Mouse (Mus musculus): ENCODE data around the gene Cpne4. TPM values are rescaled to one million over a fixed set of nuclear protein-coding genes. Genes with fewer than 3 reads are reported as not detected.

Cpne4 gene
- polyA plus RNA-seq, 1 experiment from 2014 or later, result 2.0 TPM

DNA sequence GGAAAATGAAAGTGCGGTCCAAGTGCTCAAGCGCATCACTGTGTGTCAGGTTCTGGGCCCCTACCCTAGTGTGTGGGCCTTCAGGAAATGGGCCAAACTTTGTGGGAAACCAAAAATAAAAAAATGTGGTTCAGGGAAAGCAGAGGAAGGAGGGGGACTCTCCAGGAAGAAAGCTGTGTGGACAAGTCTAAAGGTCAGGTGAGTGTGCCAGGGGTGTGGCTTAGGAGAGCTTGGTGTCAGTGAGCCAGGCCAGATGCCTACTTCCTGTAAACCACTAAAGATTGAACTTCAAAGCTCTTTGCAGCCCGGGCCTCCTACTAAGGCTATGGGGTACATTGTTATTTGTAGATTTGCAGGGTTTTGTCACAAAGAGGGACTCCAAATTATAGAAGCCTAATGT is 327.1 kb downstream of the Cpne4 start:
- Histone ChIP-seq H3K4me1 (ENCODE audit: control insufficient read depth, insufficient read depth, low read length) (no peaks in the 10 kb centered on the region), H3K27me3 (ENCODE audit: control insufficient read depth, insufficient read depth, low read length) (no peaks in the 10 kb centered on the region), H3K4me2 (ENCODE audit: low read depth) (no peak overlapping the region), H3K27ac (ENCODE audit: low read depth, low read length) (no peak overlapping the region), H3K9me3 (ENCODE audit: control insufficient read depth, low read length) (no peaks in the 10 kb centered on the region), H3K36me3 (ENCODE audit: control insufficient read depth, insufficient read depth, low read length) (no peaks in the 10 kb centered on the region), H3K9ac (ENCODE audit: low read length) (no peak overlapping the region), H3K4me3 (ENCODE audit: low read depth, low read length) (no peak overlapping the region)
- no peak for DNase-seq (ENCODE audit: low spot score)
- no peak for ATAC-seq (ENCODE audit: insufficient read depth, low FRiP score, low TSS enrichment)
- WGBS, result 81% methylated on average over 3 of the region's 3 CpGs

DNA sequence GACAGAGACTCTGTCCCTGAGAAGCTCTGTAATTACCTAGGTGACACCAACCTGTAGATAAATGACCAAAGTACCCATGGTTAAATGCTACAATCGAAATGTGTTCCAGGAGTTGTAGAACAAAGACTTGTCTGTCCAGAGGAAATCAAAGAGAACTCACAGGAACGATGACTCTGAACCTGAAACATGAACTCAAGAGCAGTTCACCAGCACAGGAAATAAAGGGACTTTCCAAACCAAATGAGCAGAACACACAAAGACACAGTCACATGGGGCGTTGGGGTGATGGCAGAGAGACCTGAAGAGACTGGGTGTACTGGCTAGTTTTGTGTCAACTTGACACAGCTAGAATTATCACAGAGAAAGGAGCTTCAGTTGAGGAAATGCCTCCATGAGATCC is 329.9 kb downstream of the Cpne4 start:
- Histone ChIP-seq H3K4me2 (ENCODE audit: low read depth) (no peak overlapping the region), H3K9ac (ENCODE audit: low read length) (no peak overlapping the region), H3K9me3 (ENCODE audit: control insufficient read depth, low read length) (no peaks in the 10 kb centered on the region), H3K4me3 (ENCODE audit: low read depth, low read length) (no peak overlapping the region), H3K4me1 (ENCODE audit: control insufficient read depth, insufficient read depth, low read length) (no peaks in the 10 kb centered on the region), H3K36me3 (ENCODE audit: control insufficient read depth, insufficient read depth, low read length) (no peaks in the 10 kb centered on the region), H3K27ac (ENCODE audit: low read depth, low read length) (no peak overlapping the region), H3K27me3 (ENCODE audit: control insufficient read depth, insufficient read depth, low read length) (no peaks in the 10 kb centered on the region)
- ATAC-seq (ENCODE audit: insufficient read depth, low FRiP score, low TSS enrichment) (no peak), DNase-seq (ENCODE audit: low spot score) (no peak)
- 77% methylated on average over 3 of the region's 3 CpGs for WGBS

DNA sequence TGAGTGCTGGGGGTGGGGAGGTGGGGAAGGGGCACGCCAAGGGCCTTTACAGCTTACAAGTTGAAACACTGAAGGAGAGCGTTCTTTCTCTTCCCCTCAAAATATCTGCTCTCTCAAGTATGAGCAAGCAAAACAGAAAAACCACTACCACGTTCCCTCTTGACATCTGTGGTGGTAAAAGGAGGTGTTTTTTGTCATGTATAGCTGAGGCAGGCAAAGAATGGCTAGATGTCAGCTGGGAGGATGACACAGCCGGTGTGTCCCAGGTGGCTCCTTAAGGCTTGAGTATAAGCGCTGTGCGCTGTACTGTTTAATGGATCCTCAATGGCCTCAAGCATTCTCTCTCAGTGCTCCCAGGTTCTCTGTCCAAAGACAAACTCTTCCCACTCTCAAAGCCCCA is 331.5 kb downstream of the Cpne4 start:
- H3K9me3 ChIP-seq (ENCODE audit: control insufficient read depth, low read length), result no peaks in the 10 kb centered on the region
- no peaks in the 10 kb centered on the region for H3K4me1 ChIP-seq (ENCODE audit: control insufficient read depth, insufficient read depth, low read length)
- no peak overlapping the region for H3K4me2 ChIP-seq (ENCODE audit: low read depth)
- DNase-seq (ENCODE audit: low spot score) (no peak), ATAC-seq (ENCODE audit: insufficient read depth, low FRiP score, low TSS enrichment) (no peak)
- no peak overlapping the region for H3K4me3 ChIP-seq (ENCODE audit: low read depth, low read length)
- H3K36me3 ChIP-seq (ENCODE audit: control insufficient read depth, insufficient read depth, low read length), result no peaks in the 10 kb centered on the region
- WGBS, result 89% methylated on average over 6 of the region's 6 CpGs
- no peaks in the 10 kb centered on the region for H3K27me3 ChIP-seq (ENCODE audit: control insufficient read depth, insufficient read depth, low read length)
- H3K27ac ChIP-seq (ENCODE audit: low read depth, low read length), result no peak overlapping the region
- no peak overlapping the region for H3K9ac ChIP-seq (ENCODE audit: low read length)

DNA sequence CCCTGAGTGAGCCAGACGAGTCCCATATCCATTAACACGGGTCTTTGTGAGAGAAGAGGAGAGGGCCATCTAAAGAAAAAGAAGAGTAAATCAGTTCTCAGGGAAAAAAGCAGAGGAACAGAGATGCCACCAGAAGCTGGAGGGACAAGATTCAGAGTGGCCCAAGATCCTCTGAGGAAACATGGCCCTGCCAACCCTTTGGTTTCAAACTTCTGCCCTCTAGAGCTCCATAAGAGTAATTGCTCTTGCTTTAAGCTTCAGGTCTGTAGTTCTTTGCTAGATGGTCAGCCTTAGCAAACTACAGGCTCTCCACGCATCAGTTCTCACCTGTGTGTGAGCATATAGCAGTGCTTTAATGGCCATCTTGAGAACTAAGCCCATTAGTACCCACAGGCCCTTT is 343.4 kb downstream of the Cpne4 start:
- no peak overlapping the region for H3K4me2 ChIP-seq (ENCODE audit: low read depth)
- DNase-seq (ENCODE audit: low spot score) (no peak), ATAC-seq (ENCODE audit: insufficient read depth, low FRiP score, low TSS enrichment) (no peak)
- H3K9me3 ChIP-seq (ENCODE audit: control insufficient read depth, low read length), result no peaks in the 10 kb centered on the region
- no peaks in the 10 kb centered on the region for H3K4me1 ChIP-seq (ENCODE audit: control insufficient read depth, insufficient read depth, low read length)
- H3K27me3 ChIP-seq (ENCODE audit: control insufficient read depth, insufficient read depth, low read length), result no peaks in the 10 kb centered on the region
- no peaks in the 10 kb centered on the region for H3K36me3 ChIP-seq (ENCODE audit: control insufficient read depth, insufficient read depth, low read length)
- no peak overlapping the region for H3K4me3 ChIP-seq (ENCODE audit: low read depth, low read length)
- H3K9ac ChIP-seq (ENCODE audit: low read length), result no peak overlapping the region
- WGBS, result 84% methylated on average over 3 of the region's 3 CpGs
- H3K27ac ChIP-seq (ENCODE audit: low read depth, low read length), result no peak overlapping the region

DNA sequence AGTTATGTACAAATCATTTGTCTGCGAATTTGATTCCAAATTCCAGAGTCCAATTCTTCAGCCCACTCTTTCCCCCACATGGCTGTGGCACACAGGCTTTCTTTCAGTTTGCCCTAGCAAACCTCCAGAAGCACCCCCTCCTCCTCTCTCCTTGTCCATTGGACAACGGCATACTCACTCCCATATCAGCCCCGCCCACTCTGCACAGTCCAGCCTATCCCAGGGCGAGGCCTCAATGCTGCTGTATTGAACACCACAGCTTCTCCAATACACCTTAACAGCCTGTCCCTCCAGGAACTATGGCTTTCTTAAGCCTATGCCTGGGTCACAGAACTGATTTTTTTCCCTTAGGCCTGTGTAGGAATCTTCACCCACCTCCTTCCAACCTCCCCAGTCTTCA is 348.3 kb downstream of the Cpne4 start:
- Histone ChIP-seq H3K27ac (ENCODE audit: low read depth, low read length) (no peak overlapping the region), H3K36me3 (ENCODE audit: control insufficient read depth, insufficient read depth, low read length) (no peaks in the 10 kb centered on the region), H3K4me2 (ENCODE audit: low read depth) (no peak overlapping the region), H3K4me3 (ENCODE audit: low read depth, low read length) (no peak overlapping the region), H3K9me3 (ENCODE audit: control insufficient read depth, low read length) (no peaks in the 10 kb centered on the region), H3K27me3 (ENCODE audit: control insufficient read depth, insufficient read depth, low read length) (no peaks in the 10 kb centered on the region), H3K9ac (ENCODE audit: low read length) (no peak overlapping the region), H3K4me1 (ENCODE audit: control insufficient read depth, insufficient read depth, low read length) (no peaks in the 10 kb centered on the region)
- DNase-seq (ENCODE audit: low spot score) (no peak), ATAC-seq (ENCODE audit: insufficient read depth, low FRiP score, low TSS enrichment) (no peak)
- WGBS, result 89% methylated on average over 4 of the region's 4 CpGs

DNA sequence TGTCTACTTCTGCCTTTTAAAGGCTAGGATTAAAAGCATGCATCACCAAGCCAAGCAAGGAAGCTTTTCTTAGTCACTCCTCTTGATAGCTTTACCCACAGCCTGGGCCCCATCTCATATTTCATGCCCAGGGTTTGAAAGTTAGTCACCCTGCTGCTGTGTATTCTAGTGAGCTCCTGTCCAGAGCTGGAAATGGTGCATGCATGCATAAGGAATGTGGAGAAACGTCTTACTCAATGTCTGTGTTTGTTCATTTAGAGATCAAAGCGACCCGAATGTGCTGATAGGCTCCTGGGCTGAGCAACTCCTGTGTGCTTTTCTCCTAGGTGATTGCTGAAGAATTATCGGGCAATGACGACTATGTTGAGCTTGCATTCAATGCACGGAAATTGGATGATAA is 354.0 kb downstream of the Cpne4 start:
- no peak overlapping the region for H3K27ac ChIP-seq (ENCODE audit: low read depth, low read length)
- H3K4me1 ChIP-seq (ENCODE audit: control insufficient read depth, insufficient read depth, low read length), result no peaks in the 10 kb centered on the region
- no peak for DNase-seq (ENCODE audit: low spot score)
- H3K4me3 ChIP-seq (ENCODE audit: low read depth, low read length), result no peak overlapping the region
- no peaks in the 10 kb centered on the region for H3K9me3 ChIP-seq (ENCODE audit: control insufficient read depth, low read length)
- 46% methylated on average over 6 of the region's 6 CpGs for WGBS
- no peaks in the 10 kb centered on the region for H3K27me3 ChIP-seq (ENCODE audit: control insufficient read depth, insufficient read depth, low read length)
- no peak for ATAC-seq (ENCODE audit: insufficient read depth, low FRiP score, low TSS enrichment)
- H3K36me3 ChIP-seq (ENCODE audit: control insufficient read depth, insufficient read depth, low read length), result no peaks in the 10 kb centered on the region
- no peak overlapping the region for H3K9ac ChIP-seq (ENCODE audit: low read length)
- H3K4me2 ChIP-seq (ENCODE audit: low read depth), result no peak overlapping the region

DNA sequence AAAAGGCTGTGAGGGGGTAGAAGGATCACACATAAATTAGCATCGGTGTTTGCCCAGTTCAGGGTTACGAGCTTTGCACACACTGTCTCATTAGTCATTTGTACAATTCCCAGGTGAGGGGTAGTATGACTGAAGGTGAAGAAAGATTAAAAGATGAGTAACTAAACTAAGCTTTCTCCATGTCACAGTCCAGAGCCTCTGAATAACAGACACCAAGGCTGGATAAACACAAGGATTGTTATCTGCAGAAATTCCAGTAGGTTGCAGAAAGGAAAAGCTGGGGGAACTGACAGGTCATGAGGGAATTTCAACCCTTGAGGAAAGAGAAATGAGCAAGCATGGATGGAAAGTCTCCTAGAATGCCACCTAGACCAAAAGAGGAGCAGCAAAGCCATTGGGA is 354.7 kb downstream of the Cpne4 start:
- Histone ChIP-seq H3K9me3 (ENCODE audit: control insufficient read depth, low read length) (no peaks in the 10 kb centered on the region), H3K4me3 (ENCODE audit: low read depth, low read length) (no peak overlapping the region), H3K4me2 (ENCODE audit: low read depth) (no peak overlapping the region), H3K27me3 (ENCODE audit: control insufficient read depth, insufficient read depth, low read length) (no peaks in the 10 kb centered on the region), H3K9ac (ENCODE audit: low read length) (no peak overlapping the region), H3K4me1 (ENCODE audit: control insufficient read depth, insufficient read depth, low read length) (no peaks in the 10 kb centered on the region), H3K27ac (ENCODE audit: low read depth, low read length) (no peak overlapping the region), H3K36me3 (ENCODE audit: control insufficient read depth, insufficient read depth, low read length) (no peaks in the 10 kb centered on the region)
- ATAC-seq (ENCODE audit: insufficient read depth, low FRiP score, low TSS enrichment) (no peak), DNase-seq (ENCODE audit: low spot score) (no peak)
- 73% methylated on average over 2 of the region's 2 CpGs for WGBS

DNA sequence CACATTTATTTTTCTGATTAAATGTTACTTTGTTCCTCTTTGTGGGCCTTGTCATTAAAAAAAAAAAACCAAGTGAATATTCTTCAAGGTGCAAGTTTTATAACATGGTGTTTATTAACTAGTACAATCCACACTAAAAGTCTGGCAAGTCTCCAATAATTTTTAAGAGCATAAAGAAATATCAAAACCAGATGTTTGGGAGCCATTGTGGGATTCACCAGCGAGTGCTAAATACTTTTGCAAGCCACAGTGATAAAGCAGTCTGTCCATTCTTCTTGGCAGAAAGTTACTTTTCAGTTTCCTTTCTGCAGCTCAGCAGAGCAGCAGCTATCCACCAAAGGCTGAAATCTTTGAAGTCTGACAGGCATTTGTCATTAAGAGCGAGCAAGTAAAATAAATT is 365.6 kb downstream of the Cpne4 start:
- no peak overlapping the region for H3K4me2 ChIP-seq (ENCODE audit: low read depth)
- no peak for DNase-seq (ENCODE audit: low spot score)
- H3K9ac ChIP-seq (ENCODE audit: low read length), result no peak overlapping the region
- no peaks in the 10 kb centered on the region for H3K9me3 ChIP-seq (ENCODE audit: control insufficient read depth, low read length)
- ATAC-seq (ENCODE audit: insufficient read depth, low FRiP score, low TSS enrichment), result no peak
- no peaks in the 10 kb centered on the region for H3K27me3 ChIP-seq (ENCODE audit: control insufficient read depth, insufficient read depth, low read length)
- H3K27ac ChIP-seq (ENCODE audit: low read depth, low read length), result no peak overlapping the region
- 72% methylated on average over 2 of the region's 2 CpGs for WGBS
- no peaks in the 10 kb centered on the region for H3K36me3 ChIP-seq (ENCODE audit: control insufficient read depth, insufficient read depth, low read length)
- no peak overlapping the region for H3K4me3 ChIP-seq (ENCODE audit: low read depth, low read length)
- H3K4me1 ChIP-seq (ENCODE audit: control insufficient read depth, insufficient read depth, low read length), result no peaks in the 10 kb centered on the region

DNA sequence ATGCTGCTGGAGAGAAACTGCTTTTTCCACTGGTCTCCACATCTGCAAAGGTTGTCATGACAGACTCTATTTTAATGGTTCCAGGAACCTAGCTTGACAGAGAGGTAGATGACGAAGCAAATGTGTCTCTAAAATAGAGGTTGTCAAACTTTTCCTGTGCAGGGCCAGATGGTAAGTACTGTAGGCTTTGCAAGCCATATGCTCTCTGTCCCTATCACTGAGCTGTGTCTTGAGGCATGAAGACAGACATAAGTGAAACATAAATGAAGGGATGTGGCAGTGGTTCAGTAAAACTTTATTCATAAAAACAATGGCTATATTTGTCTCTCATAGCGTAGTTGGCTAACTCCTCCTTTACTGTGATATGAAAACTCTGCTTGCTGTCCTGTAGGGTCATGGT is 366.2 kb downstream of the Cpne4 start:
- Histone ChIP-seq H3K27ac (ENCODE audit: low read depth, low read length) (no peak overlapping the region), H3K9me3 (ENCODE audit: control insufficient read depth, low read length) (no peaks in the 10 kb centered on the region), H3K27me3 (ENCODE audit: control insufficient read depth, insufficient read depth, low read length) (no peaks in the 10 kb centered on the region), H3K4me1 (ENCODE audit: control insufficient read depth, insufficient read depth, low read length) (no peaks in the 10 kb centered on the region), H3K4me2 (ENCODE audit: low read depth) (no peak overlapping the region), H3K4me3 (ENCODE audit: low read depth, low read length) (no peak overlapping the region), H3K9ac (ENCODE audit: low read length) (no peak overlapping the region), H3K36me3 (ENCODE audit: control insufficient read depth, insufficient read depth, low read length) (no peaks in the 10 kb centered on the region)
- ATAC-seq (ENCODE audit: insufficient read depth, low FRiP score, low TSS enrichment), result no peak
- no peak for DNase-seq (ENCODE audit: low spot score)
- 83% methylated on average over 2 of the region's 2 CpGs for WGBS

Data from neural tube, embryonic 11.5 days (tissue).